Mouse (Mus musculus) embryonic facial prominence, embryonic 14.5 days (tissue): ENCODE results near the gene Spast. TPM values are rescaled to one million over a fixed set of nuclear protein-coding genes. Genes with fewer than 3 reads are reported as not detected.

Experiments
- ATAC-seq: fragments of 200-750 bp; cut with Nextera tagmentation; 2 replicates; pipeline ENCODE4 v1.8.0; 2017; ENCODE audit warnings: low read depth, moderate number of reproducible peaks, moderate TSS enrichment
- DNase-seq: peaks from one replicate; pipeline ENCODE4 v3.0.0-alpha.2; 2015; ENCODE audit warnings: low spot score
- H3K27ac ChIP-seq: fragments of 300-500 bp; sonication (generic); replicated peaks from 2 replicates; pipeline ENCODE4 v1.5.1; 2014; ENCODE audit warnings: low read depth, mild to moderate bottlenecking, low read length, moderate library complexity
- H3K27me3 ChIP-seq: fragments of 300-500 bp; sonication (generic); replicated peaks from 2 replicates; pipeline ENCODE4 v1.6.1; 2014; ENCODE audit warnings: low read length; ENCODE audit not compliant: control insufficient read depth, insufficient read depth
- H3K36me3 ChIP-seq: fragments of 300-500 bp; sonication (generic); 2 replicates; pipeline ENCODE4 v1.6.1; 2014; ENCODE audit warnings: low read length, mixed read lengths; ENCODE audit not compliant: control insufficient read depth, insufficient read depth
- H3K4me1 ChIP-seq: fragments of 300-500 bp; sonication (generic); 2 replicates; pipeline ENCODE4 v1.6.1; 2014; ENCODE audit warnings: antibody characterized with exemption, low read length; ENCODE audit not compliant: control insufficient read depth, insufficient read depth
- H3K4me2 ChIP-seq: fragments of 300-500 bp; sonication (generic); 2 replicates; pipeline ENCODE4 v1.6.1; 2014; ENCODE audit warnings: low read depth, mild to moderate bottlenecking, low read length, moderate library complexity, mixed read lengths
- H3K4me3 ChIP-seq: fragments of 300-500 bp; sonication (generic); 2 replicates; pipeline ENCODE4 v1.5.1; 2014; ENCODE audit warnings: low read depth, mild to moderate bottlenecking, low read length
- H3K9ac ChIP-seq: fragments of 300-500 bp; sonication (generic); 2 replicates; pipeline ENCODE4 v1.6.1; 2014; ENCODE audit warnings: low read depth, mild to moderate bottlenecking, low read length, moderate library complexity, mixed read lengths
- H3K9me3 ChIP-seq: fragments of 300-500 bp; sonication (generic); 2 replicates; pipeline ENCODE4 v1.6.1; 2016; ENCODE audit warnings: low read length; ENCODE audit not compliant: control insufficient read depth
- WGBS: fragments of 180-500 bp; shearing (Covaris S2); extraction: QIAGEN DNeasy Blood & Tissue Kit; methylation state at CpG from one replicate; pipeline ENCODE4 v1.1.7; 2014; 5-methylcytosine and 5-hydroxymethylcytosine counted together
- polyA plus RNA-seq: library from polyadenylated mRNA; unstranded; fragments of >200 nt; fragmentation: Nextera tagmentation; extraction: Ambion mirVana; gene quantifications from 2 replicates; pipeline ENCODE4 v1.2.1, GENCODE M21; 2014

Spast gene
- polyA plus RNA-seq, 1 experiment from 2014 or later, result 23.3 TPM

DNA sequence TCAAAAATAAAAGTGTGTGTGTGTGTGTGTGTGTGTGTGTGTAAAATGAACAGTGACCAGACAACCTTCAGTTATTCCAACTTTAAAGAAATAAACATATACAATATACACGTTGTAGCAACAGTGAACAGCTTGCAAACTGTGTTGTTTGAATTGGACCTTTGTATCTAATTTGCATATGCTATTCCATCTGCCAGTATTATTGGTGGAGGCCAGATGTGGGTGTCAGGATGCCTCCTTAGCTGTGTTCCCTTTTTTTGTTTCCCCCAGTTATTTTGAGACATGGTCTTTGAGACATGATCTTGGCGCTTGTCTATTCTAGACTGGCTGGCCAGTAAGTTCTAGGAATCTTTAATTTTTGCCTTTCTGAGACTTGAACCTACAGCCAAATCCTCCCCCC is 58.4 kb downstream of the Spast start:
- H3K9ac ChIP-seq, result no peak overlapping the region
- ATAC-seq (no peak), DNase-seq (no peak)

DNA sequence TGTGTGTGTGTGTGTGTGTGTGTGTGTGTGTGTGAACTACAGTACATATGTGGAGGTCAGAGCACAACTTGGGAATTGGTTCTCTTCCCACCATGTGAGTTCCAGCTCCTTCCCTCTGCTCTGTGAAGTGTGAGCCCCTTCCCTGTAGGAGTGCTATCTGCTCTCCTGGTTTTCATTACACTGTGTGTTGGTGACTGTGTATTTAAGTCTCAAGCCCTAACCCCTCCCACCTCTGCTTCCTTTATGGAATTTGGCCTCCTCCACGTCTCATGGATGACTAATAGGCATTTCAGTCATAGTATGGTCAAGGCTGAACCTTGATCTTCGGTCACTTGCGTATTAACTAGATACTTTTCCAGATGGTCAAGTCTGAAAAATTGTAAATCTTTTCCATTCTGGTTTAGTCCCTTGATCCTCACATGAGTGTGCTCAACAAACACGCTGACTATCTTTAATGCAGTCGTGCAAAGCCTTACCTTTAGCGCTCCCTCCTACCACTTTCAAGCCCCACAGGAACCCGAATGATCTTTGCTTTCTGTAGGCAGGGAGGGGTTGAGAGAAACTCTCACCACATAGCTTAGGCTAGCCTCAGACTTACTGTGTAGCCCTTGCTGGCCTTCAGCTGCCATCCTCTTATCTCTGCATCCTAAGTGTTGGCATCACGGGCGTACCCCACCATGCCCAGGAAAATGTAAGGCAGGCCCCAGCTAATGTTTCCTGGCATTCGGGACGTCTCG is 63.9 kb downstream of the Spast start:
- 88% methylated on average over 12 of the region's 12 CpGs for WGBS
- no peak overlapping the region for H3K9ac ChIP-seq
- ATAC-seq (no peak), DNase-seq (no peak)
- no peak overlapping the region for H3K4me3 ChIP-seq
- peaks cover 51% of the 10 kb centered on the region for H3K36me3 ChIP-seq
- H3K9me3 ChIP-seq, result no peaks in the 10 kb centered on the region
- no peak overlapping the region for H3K4me2 ChIP-seq
- no peak overlapping the region for H3K27ac ChIP-seq
- H3K27me3 ChIP-seq, result no peaks in the 10 kb centered on the region
- H3K4me1 ChIP-seq, result no peaks in the 10 kb centered on the region

More for the DNA sequence above, 58.4 kb downstream of the Spast start:
- no peak overlapping the region for H3K27ac ChIP-seq
- 77% methylated on average over 2 of the region's 2 CpGs for WGBS
- no peak overlapping the region for H3K4me3 ChIP-seq
- peaks cover 3% of the 10 kb centered on the region; the same call in 1 of the 2 replicates for H3K36me3 ChIP-seq
- H3K4me1 ChIP-seq, result peaks cover 7% of the 10 kb centered on the region
- H3K4me2 ChIP-seq, result no peak overlapping the region
- H3K9me3 ChIP-seq, result no peaks in the 10 kb centered on the region
- H3K27me3 ChIP-seq, result no peaks in the 10 kb centered on the region

DNA sequence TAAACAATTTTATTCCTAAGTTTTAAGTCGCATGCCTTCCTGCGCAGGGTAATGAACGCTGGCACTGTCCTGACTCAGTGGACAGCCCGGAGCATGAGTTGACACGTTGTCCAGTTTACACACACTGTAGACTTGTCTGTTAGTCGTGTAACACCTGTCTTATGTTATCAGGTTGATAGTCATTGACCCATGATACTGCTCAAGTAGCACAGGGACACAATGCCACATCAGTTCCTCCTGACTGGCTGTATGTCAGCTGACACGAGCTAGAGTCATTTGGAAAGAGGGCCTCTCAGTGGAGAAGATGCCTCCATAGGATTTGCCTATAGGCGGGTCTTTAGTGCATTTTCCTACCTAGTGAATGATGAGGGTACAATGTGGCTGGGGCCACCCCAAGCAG is 67.7 kb downstream of the Spast start:
- DNase-seq (no peak), ATAC-seq (no peak)
- no peaks in the 10 kb centered on the region for H3K4me1 ChIP-seq
- 84% methylated on average over 8 of the region's 8 CpGs for WGBS
- H3K9ac ChIP-seq, result no peak overlapping the region
- no peaks in the 10 kb centered on the region for H3K9me3 ChIP-seq
- H3K4me3 ChIP-seq, result no peak overlapping the region
- H3K27ac ChIP-seq, result no peak overlapping the region
- H3K36me3 ChIP-seq, result peaks cover 78% of the 10 kb centered on the region
- no peaks in the 10 kb centered on the region for H3K27me3 ChIP-seq
- H3K4me2 ChIP-seq, result no peak overlapping the region

DNA sequence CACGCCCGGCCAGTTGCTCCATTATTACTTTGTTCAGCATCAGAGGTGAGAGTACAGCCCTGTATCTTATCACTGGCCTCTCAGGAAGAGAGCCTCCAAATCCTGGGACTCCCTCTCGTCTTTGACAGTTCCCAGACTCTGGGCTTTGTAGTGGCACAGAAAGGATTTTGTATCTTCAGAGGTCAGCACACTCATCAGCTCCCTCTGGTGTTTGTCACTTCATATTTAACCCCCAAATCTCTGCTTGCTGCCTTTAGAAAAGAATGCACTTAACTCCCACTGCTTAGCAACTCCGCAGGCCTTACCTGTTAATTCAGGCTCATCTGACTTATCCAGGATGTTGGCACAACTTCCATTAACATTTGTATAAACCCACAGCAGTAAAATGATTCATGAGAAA is 70.9 kb downstream of the Spast start:
- Histone ChIP-seq H3K9ac (no peak overlapping the region), H3K9me3 (no peaks in the 10 kb centered on the region), H3K27me3 (no peaks in the 10 kb centered on the region), H3K4me2 (no peak overlapping the region), H3K4me1 (no peaks in the 10 kb centered on the region), H3K36me3 (peaks cover 78% of the 10 kb centered on the region), H3K27ac (no peak overlapping the region), H3K4me3 (no peak overlapping the region)
- ATAC-seq (no peak), DNase-seq (no peak)
- 68% methylated on average over 4 of the region's 4 CpGs for WGBS

DNA sequence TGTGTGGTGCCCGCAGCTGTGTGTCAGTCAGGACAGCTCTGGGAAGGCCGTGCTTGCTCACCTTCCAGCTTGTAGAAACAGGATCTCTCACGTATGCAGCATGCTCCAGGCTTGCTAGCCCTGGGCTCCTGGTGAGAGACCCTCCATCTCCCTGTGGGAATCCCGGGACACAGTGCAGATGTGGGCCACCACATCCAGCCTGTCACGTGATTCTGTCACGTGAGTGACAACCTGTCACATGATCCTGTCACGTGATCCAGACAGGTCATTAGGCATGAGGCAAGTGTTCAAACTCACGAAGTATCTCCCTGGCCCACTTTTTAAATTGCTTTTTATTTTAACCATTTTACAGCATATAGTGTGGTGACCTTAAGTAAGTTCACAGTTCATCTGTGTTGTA is 74.5 kb downstream of the Spast start:
- H3K4me3 ChIP-seq, result no peak overlapping the region
- no peak overlapping the region for H3K4me2 ChIP-seq
- no peak overlapping the region for H3K9ac ChIP-seq
- ATAC-seq, result no peak
- no peak overlapping the region for H3K27ac ChIP-seq
- no peak for DNase-seq
- H3K9me3 ChIP-seq, result no peaks in the 10 kb centered on the region
- no peaks in the 10 kb centered on the region for H3K27me3 ChIP-seq
- H3K4me1 ChIP-seq, result no peaks in the 10 kb centered on the region
- WGBS, result 82% methylated on average over 8 of the region's 8 CpGs
- H3K36me3 ChIP-seq, result peaks cover 87% of the 10 kb centered on the region

DNA sequence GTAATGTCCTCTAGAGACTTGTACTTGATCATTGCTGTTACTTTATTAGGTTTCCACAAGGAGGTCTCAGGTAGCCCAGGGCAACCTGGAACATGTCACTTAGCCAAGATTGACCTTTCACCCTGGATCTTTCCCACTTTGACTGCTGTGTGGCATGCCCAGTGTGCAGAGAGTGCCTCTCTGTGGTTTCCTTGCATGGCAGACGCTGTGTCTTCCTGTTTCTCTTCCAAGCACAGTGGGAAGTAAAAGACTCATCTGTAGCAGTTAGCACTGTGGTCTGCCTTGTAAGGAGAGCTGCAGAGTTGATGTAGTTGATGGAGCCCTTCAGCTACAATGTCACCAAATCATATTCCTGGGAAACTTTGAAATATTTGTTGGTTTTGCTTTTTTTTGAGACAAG is 75.9 kb downstream of the Spast start:
- Histone ChIP-seq H3K4me3 (no peak overlapping the region), H3K4me1 (no peaks in the 10 kb centered on the region), H3K27ac (no peak overlapping the region), H3K4me2 (no peak overlapping the region), H3K27me3 (no peaks in the 10 kb centered on the region), H3K36me3 (peaks cover 87% of the 10 kb centered on the region), H3K9me3 (no peaks in the 10 kb centered on the region), H3K9ac (no peak overlapping the region)
- 65% methylated on average over 1 of the region's 1 CpGs for WGBS
- no peak for ATAC-seq
- DNase-seq, result no peak

DNA sequence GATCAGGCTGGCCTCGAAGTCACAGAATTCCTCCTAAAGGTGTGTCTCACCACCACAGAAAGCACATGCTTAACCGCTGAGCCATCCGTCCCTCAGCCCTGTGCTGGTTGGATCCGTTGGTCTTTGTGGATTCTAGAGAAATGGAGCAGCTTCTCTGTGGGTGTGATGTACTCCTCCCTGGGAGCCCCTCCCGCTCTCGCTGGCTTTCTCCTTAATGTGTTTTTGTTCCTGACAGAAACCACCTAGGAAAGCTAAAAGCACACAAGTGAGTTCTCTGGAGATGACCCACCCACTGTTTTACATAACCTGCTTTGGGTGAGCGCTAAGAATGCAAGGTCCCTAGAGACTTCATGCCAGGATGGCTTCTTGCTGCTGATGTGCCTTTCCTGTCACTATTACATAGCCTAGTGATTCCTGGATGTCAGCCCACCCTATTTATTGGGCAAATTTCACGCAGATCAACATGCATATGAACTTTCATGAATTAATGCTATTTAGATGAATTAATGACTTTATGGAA is 78.1 kb downstream of the Spast start:
- H3K27ac ChIP-seq, result no peak overlapping the region
- H3K4me1 ChIP-seq, result no peaks in the 10 kb centered on the region
- DNase-seq, result no peak
- no peak overlapping the region for H3K4me3 ChIP-seq
- no peaks in the 10 kb centered on the region for H3K9me3 ChIP-seq
- H3K27me3 ChIP-seq, result no peaks in the 10 kb centered on the region
- H3K36me3 ChIP-seq, result peaks cover 88% of the 10 kb centered on the region
- H3K9ac ChIP-seq, result no peak overlapping the region
- WGBS, result 88% methylated on average over 8 of the region's 8 CpGs
- ATAC-seq, result no peak
- no peak overlapping the region for H3K4me2 ChIP-seq

DNA sequence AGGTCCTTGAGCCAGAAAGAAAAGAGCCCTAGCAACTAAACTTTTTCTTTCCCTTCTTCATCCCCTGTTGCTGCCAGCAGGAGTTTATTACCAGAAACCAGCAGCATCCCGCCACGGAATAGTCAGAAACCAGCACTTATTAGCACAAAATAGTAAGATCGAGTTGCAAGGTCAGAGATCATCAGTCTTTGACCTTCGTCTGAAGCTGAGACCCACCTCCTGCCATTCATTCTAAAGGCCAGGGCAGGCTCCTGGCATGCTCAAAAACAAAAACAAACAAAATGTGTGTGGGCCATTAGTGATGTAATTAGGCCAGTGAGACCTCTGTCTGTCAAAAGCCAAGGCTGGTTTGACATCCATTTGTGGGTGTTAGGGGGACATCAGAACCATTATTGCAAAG is 79.4 kb downstream of the Spast start:
- Histone ChIP-seq H3K4me3 (no peak overlapping the region), H3K4me1 (no peaks in the 10 kb centered on the region), H3K9ac (no peak overlapping the region), H3K36me3 (peaks cover 86% of the 10 kb centered on the region), H3K27ac (no peak overlapping the region), H3K4me2 (no peak overlapping the region), H3K9me3 (no peaks in the 10 kb centered on the region), H3K27me3 (no peaks in the 10 kb centered on the region)
- no peak for DNase-seq
- WGBS, result 22% methylated on average over 4 of the region's 4 CpGs
- ATAC-seq, result no peak

DNA sequence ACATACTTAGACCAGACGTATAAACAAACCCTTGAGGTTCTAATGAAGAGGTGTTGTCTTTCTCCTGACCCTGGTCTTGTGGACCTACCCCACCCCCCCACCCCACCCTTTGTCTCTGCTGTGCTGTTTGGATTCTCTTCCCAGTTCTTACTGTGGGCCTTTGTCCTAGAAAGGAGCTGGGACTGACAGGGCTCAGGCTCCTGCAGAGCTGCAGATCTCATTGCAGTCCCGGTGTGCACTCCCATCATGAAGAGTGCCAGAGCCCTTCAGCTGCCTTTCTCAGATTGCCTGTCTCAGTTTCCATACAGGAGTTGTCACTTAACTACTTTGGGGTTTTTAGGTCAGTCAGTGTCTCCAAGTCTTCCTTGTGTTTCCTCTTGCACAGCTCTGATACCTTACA is 81.9 kb downstream of the Spast start:
- H3K27ac ChIP-seq, result no peak overlapping the region
- H3K4me1 ChIP-seq, result no peaks in the 10 kb centered on the region
- H3K27me3 ChIP-seq, result no peaks in the 10 kb centered on the region
- no peak overlapping the region for H3K9ac ChIP-seq
- no peak for ATAC-seq
- H3K4me2 ChIP-seq, result no peak overlapping the region
- peaks cover 84% of the 10 kb centered on the region for H3K36me3 ChIP-seq
- 52% methylated on average over 2 of the region's 2 CpGs for WGBS
- no peak for DNase-seq
- H3K9me3 ChIP-seq, result no peaks in the 10 kb centered on the region
- H3K4me3 ChIP-seq, result no peak overlapping the region
